ENCODE assay signal across 12 mouse cellular contexts in genomic region chr13:44147841-44148240, GRCm38 (mm10).
"Had no signal": no experiment of that assay in that cellular context is flagged by ENCODE, and none has a peak within 500 bp of the region (broad histone marks: within the 10 kb centered on the region; RNA-seq: fewer than 3 reads in every experiment).

No protein-coding gene starts in this region.

- H3K9ac ChIP-seq: liver, embryonic 13.5 days; liver, postnatal 0 days; midbrain, embryonic 12.5 days had no signal

- H3K27ac ChIP-seq: kidney, postnatal 0 days; limb, embryonic 10.5 days; liver, embryonic 13.5 days; macrophage; midbrain, embryonic 12.5 days had no signal

- H3K4me3 ChIP-seq: limb, embryonic 10.5 days; liver, embryonic 13.5 days; megakaryocyte, embryonic 14.5 days; midbrain, embryonic 12.5 days had no signal

- H3K4me2 ChIP-seq: liver, embryonic 13.5 days; midbrain, embryonic 12.5 days had no signal

- H3K9me3 ChIP-seq: limb, embryonic 10.5 days had no signal

- H3K27me3 ChIP-seq: liver, embryonic 13.5 days; midbrain, embryonic 12.5 days had no signal

- H3K36me3 ChIP-seq: liver, embryonic 13.5 days; midbrain, embryonic 12.5 days had no signal

- H3K4me1 ChIP-seq: liver, embryonic 13.5 days; midbrain, embryonic 12.5 days had no signal

- DNase-seq: kidney, adult 8-10 months; liver, embryonic 13.5 days; liver, postnatal 0 days; right cerebral cortex, postnatal 25 days; thymus, adult 18-20 months; thymus, postnatal 25 days had no signal

- ATAC-seq: liver, postnatal 0 days; lung, postnatal 0 days had no signal
